Mouse (Mus musculus) heart, postnatal 10 days (tissue): ENCODE data around the gene Itgb5. TPM values are rescaled to one million over a fixed set of nuclear protein-coding genes. Genes with fewer than 3 reads are reported as not detected.

ENCODE experiments used
- DNase-seq, 2 experiments: peaks; one replicate each; pipeline ENCODE4 v3.0.0; 2021
- intact Hi-C: fragments of 180-260 bp; cut with DNase I; formaldehyde crosslinking; loops from one replicate; pipeline ENCODE4 v1.15.1; 2025
- total RNA-seq, 2 experiments: library from RNA; stranded (reverse); gene quantifications; 2 replicates each; pipeline ENCODE4 v1.2.3; 2021

Itgb5 gene
- total RNA-seq, 2 experiments from 2014 or later: 83.0 to 85.0 TPM

DNA sequence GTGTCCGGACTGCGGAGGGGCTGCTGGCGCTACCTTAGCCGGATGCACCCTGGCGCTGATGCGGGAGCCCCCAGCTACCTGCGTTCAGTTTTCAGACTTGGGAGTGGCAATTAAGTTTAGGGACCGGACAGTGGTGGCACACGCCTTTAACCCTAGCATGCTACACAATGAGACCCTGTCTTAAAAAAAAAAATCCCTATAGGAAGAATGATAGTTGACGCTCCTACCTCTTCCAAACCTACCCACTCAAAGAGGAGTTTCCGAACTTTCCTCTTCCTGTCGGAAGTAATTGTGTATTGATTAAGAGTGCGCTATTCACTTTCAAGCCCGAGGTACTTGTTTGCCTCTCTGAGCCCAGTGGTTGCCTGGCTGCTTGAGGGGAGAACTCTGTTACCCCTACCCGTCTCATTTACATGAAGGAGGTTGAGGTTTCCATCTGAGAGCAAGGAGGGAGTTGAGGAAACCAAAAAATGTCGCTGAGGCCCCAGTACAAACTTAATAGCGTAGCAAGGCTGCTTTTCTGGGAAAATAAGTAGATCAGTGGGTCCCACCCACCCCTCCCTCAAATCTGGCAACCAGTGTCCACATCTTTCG, 1.1 kb downstream of the Itgb5 start:
- intact Hi-C loops: no loop called here
- DNase-seq: peak in 1 of 2 experiments; percentile 20

DNA sequence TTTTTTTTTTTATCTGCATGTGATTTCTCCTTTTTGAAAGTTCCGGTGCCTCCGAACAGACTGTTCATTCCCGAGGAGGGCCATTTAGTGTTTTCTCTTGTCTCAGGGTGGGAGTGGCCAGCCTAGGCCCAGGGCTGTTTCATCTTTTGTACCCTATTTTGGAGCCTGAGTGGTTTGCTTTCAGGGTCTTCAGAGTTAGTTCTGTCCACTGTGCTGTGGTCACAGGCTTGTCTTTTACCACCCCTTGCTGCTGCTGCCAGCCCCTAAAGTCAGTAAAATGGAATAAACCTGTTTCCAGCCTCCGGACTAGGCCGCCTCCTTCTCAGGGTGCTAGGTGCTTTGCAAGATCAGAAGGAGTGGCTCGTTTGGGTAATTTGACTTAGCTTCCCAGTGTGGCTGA, 2.6 kb downstream of the Itgb5 start:
- intact Hi-C loops: loop anchor here (2.0 kb wide), 1 partner anchor 59 kb away; no protein-coding TSS in a partner anchor

DNA sequence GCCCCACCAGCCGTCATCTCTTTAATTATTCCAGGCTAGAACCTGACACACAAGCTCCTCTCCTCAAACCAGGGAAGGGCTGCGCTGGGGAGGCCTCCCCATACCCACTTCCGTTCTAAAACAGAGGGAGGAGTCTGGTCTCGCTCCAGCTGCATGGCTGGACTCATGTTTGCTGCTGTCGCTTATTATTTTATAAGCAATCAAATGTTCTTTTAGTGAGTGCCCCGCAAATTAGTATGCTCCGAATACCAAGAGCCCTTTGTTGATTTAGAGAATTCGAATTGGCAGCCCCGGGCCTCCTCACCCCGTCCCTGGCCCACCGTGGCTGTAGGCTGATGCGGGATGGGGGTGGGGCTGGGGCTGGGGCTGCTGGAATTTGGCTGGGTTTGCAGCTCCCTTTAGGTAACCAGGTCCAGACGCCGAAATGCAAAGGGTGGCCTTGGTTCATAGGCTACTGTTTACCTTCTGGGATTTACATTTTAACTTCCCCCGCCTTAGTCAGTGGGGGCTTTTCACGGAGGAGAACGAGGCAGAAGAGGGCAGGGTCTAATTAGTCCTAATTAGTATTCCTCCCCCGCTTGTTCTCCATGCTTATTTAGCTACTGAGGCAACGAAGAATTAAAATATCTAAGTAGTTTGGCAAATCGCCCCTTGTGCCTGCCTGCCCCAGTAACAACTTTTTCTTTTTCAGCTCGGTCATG, 3.4 kb downstream of the Itgb5 start:
- DNase-seq: peak; percentile 43 to 49
- intact Hi-C loops: loop anchor here (2.0 kb wide), 1 partner anchor 58 kb away; no protein-coding TSS in a partner anchor

More for the DNA sequence above, 2.6 kb downstream of the Itgb5 start:
- DNase-seq: no peak

DNA sequence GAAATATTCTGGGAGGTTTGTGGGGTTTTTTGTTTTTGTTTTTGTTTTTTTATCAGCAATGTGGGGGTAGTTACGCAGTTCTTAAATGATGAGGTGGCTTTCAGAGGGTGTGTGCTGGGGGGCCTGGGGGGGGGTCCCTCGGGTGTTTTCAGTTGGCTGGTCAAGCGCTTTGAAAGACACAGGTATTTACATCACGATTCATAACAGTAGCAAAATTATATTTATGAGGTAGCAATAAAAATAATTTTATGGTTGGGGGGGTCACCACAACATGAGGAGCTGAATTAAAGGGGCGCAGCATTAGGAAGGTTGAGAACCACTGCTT, 3.9 kb downstream of the Itgb5 start:
- intact Hi-C loops: loop anchor here (2.0 kb wide), 1 partner anchor 57 kb away; no protein-coding TSS in a partner anchor
- no peak for DNase-seq

DNA sequence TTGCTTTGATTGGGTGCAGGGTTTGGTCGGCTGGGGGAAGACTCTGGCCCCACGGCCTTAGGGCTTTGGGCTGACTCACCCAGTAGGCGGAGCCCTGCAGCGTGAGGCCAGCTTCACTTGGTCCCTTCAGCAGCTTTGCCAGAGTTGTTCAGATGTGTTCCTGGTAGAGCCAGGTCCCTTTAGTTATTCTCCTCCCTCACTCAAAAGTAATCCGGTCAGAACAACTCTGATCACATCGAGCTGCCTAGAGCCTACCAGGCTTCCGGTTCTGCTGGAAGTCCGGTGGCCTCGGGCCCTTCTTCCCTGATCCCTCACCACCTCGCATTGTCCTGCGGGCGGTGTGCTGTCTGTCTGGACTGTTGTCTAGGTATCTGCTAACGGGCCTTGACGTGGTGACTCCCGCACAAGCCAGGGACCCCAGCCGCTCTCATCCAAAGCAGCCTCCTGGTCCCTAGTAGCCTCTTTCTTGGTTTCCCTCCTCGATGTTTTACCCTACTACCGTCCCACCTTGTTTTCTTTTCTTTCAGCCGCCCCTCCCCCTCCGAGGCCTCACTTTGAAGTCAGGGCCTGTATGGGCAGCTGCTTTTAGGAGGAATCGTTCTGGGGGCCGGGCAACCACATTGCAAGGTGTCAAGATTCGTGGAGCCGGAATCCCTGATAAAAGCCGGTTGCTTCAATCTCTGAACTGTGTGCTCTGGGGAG, 4.5 kb downstream of the Itgb5 start:
- peak; percentile 70 to 74 for DNase-seq
- intact Hi-C loops: loop anchor here (2.0 kb wide), 1 partner anchor 57 kb away; no protein-coding TSS in a partner anchor

DNA sequence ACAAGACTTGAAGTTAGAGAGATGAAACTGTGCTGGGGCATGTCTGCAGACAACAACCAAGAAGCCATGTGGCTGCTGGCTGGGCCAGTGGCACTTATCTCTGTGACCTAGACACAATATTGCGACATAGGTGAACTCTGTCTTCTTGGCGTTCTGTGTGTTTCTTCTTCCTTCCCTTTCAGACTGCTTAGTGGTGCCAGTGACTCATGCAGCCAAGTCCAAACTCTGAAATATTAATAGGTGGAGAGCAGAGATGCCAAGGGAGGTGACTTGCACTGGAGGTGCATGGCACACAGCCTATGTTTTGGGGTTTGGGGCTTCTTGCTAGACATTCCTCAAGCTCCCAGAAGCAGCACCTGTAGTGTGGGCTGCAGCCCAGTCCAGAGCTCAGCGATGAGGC, 7.2 kb downstream of the Itgb5 start:
- DNase-seq: peak in 1 of 2 experiments; percentile 27
- intact Hi-C loops: no loop called here

DNA sequence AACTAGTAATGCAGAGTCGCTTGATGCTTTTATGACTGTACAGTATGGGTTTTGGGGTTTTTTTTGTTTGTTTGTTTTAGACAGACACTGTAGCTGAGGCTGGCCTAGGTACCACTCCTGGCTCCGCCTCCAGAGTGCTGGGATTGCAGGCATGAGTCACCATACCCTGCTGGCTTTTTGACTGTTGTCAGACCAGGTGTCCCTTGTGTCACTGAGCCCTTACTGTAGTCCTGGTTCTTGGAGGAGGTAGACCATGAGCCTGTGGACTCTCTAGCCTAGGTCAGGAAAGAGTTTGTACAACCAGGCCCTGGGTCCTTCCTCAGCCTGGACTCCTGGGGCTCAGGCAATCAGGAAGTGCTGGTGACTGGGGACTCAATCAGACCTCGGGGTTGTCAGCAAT, 7.7 kb downstream of the Itgb5 start:
- intact Hi-C loops: no loop called here
- no peak for DNase-seq

DNA sequence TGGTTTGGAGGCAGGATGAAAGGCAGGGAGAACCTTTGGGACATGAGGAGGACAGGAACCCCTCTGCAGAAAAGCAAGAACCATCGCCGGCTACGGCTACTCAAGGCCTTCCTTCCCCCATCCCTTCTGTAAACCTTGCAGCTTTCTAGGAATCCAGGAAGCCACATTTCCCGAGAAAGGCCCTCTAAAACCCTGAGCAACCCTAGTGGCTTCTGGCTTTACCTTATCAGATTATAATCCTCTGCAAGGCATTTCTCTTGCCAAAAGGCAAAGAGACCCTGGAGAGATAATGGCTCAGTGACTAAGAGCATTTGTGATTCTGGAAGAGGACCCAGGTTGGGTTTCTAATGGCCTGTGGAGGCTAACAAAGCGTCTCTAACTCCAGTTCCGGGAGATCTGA, 11.2 kb downstream of the Itgb5 start:
- intact Hi-C loops: no loop called here
- DNase-seq: no peak

DNA sequence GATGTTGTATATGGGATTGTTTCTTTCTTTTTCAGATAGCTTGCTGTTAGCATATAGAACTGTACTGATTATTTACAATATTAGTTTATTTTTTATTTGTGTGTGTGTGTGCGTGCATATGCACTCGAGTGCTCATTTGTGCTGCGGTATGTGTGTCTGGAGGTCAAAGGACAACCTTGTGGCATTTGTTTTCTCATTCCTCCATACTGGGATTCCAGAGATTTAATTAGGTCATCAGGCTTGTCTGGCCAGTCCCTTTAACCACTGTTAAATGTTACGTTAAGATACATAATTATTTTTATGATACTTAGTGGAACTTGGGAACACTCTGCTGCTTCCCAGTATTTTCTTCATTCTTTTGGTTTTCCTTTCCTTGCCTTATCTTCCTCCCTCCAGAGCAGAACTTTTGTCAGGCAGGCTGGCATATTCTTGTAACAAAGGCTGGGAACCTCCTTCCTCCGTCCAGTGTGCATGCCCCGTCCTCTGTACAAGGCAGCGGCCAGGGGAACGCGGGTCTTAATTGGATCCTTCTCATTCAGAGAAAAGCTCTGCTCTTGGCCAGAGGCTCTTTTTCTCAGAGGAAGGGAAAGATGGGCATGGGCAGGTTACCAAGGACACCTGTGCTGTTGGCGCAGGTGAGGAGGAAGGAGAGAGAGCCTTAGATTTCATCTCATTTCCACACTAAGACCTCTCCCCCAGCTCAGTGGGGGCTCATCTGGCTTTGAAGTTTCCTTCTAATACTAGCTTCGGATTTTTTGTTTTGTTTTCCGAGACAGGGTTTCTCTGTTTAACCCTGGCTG, 12.8 kb downstream of the Itgb5 start:
- intact Hi-C loops: no loop called here
- no peak for DNase-seq

DNA sequence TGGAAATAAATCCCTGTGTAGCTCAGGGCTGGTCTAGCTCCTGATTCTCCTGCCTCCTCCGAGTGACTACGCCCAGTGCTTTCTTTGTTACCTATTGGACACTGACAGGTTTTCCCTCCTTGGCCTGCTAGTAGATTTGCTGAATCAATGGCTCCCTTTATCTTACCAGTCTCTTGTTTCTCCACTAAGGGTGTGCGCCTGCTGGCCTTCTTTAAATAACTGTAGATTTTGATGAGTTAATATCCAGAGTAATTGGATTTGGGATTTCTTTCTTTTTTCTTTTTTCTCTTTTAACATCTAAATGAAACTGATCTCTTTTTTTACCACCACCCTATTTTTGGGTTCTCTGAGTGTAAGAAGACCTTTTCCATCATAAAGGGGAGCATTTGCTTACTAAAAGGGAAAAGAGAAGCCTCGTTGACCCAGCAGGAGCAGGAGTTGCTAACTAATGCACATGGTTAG, 14.7 kb downstream of the Itgb5 start:
- DNase-seq: no peak
- intact Hi-C loops: no loop called here

DNA sequence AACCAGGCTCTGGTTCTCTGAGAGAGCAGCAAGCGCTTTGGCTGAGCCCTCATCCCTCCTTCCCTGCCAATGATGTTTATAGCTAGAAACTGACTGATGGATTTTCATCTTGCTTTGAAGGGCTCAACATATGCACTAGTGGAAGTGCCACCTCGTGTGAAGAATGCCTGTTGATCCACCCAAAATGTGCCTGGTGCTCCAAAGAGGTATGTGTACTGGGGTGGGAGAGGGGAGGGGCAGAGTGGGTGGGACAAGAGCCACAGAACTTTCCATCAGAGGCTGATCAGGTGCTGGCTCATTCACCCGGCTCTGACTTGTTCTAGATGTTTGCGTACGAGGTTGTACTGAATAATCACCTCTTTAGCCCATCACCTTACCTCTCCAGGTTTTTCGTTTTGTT, 15.4 kb downstream of the Itgb5 start:
- intact Hi-C loops: no loop called here
- no peak for DNase-seq

DNA sequence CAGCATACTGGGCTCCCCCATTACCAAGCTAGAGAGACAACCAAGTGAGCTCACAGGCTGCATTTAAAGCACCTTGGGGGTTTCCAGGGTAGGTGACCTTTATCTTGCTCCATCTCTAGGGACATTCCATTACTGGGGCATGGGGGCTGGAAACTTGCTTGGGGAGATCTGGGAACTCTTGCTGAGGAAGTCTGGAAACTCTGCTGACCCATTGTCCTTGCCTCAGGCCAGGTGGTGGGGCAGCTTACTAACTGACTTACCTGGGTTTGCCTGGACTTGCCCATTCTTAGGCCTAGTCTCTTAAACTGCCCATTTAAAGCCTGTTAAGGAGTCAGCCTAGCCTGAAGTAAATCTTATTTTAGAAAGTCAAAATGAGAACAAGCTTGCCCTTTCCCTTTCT, 23.8 kb downstream of the Itgb5 start:
- intact Hi-C loops: no loop called here

DNA sequence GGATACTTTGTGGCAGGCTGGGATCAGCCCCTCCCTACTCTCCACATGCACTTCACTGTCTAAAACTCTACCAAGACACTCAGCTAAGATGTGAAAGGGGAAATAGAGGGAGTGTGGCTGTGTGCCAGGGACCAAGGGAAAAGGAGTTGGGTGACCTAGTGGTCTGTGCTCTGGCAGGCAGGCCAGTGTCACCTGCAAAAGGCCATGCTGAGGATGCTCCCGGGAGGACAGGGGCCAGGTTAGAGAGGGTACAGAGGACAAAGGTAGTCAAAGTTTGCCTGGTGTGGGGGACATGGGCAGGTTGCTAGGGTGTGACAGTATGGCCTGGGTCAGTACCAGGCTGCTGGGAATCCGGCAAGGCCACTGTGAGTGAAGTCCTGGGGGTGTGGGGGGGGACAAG, 29.3 kb downstream of the Itgb5 start:
- no peak for DNase-seq
- intact Hi-C loops: no loop called here

More for the DNA sequence above, 23.8 kb downstream of the Itgb5 start:
- no peak for DNase-seq

DNA sequence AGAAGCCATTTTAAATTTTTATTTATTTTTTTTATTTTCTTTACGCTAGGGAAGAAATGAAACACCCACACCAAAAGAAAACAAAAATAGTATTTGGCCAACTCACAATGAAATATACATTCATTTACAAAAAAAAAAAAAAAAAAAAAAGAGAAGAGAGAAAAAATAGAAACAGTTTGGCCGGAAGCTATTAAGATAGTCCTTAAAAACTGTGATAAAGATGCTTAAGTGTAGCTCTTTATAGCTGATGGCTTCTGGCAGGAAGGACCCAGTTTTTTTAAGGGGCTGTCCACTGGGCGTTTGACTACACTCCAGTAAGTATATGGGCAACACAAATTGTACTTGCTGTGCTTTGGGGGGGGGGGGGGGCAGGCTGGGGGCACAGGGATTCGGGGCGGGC, 29.9 kb downstream of the Itgb5 start:
- DNase-seq: no peak
- intact Hi-C loops: no loop called here

DNA sequence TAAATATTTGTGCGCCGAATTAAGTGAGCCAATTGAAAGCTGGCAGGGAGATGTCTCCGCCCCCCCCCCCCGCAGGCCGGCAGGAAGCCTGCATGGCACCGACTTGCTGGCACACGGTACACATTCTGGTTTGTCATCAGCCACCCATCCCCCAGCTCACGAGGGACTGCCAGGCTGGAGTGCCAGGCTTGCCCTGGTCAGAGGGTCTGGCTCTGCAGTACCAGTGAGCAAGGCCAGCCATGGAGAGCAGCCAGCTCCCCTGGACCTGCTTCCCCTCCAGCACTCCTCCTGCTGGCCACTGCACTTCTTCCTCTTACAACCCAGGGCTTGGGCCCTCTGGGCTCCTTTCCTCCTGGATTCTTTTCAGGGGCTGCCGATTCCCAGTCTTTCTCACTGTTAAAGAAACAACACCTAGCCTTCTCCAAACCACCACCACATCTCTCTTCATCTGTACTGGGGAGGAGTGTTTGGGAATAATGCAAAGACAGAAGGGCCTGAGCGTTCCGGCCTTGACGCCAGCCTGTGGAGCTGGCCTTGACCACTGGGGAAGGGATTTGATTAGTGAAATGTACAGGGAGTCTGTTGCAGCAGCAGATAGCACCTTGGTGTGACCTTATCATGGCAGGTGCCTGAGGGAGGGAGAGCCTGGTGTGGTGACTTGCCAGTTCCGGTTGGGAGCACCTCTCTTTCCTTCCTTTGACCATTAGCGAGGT, 30.7 kb downstream of the Itgb5 start:
- DNase-seq: peak; percentile 91 to 92
- intact Hi-C loops: no loop called here

DNA sequence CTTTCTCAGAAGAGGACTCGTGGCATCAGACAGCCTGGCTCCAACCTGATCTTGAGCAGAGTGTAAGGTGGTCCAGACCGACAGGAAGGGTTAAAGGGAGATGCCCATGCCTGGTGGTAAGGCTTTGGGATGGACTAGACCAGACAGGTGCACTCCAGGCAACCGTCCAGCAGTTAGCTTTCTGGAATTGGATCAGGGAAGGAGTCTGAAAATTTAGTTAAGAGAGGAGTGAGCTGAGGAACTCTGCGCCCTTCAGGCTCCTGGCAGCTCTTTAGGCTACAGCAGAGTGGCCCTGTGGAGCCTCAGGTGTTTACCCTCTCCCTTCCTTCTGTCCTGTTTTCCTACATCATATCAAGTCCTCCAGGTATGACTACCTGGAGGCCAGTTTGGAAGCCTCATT, 32.9 kb downstream of the Itgb5 start:
- no peak for DNase-seq
- intact Hi-C loops: no loop called here

DNA sequence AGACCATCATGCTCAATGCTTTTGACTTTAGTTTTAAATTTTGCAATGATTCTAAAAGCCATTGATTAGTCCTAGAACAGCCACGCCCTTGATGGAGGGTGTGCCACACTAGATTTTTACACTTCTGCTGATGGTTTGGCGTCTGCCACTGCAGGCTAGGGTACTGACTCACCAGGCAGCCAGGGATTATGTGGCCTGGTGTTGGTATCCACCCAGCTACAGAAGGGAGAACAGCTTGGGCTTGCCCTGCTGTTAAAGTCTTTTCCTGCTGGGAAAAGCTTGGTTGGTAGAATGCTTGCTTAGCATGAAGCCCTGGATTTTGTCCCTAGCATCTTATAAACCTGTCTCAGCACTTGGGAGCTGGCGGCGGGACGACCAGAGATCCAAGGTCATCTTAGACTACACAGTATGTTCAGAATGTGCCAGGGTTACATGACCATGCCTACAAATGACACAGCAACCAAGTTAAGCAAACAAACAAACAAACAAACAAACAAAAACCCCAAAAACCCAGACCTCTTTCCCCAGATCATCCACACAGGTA, 33.8 kb downstream of the Itgb5 start:
- DNase-seq: no peak
- intact Hi-C loops: no loop called here

DNA sequence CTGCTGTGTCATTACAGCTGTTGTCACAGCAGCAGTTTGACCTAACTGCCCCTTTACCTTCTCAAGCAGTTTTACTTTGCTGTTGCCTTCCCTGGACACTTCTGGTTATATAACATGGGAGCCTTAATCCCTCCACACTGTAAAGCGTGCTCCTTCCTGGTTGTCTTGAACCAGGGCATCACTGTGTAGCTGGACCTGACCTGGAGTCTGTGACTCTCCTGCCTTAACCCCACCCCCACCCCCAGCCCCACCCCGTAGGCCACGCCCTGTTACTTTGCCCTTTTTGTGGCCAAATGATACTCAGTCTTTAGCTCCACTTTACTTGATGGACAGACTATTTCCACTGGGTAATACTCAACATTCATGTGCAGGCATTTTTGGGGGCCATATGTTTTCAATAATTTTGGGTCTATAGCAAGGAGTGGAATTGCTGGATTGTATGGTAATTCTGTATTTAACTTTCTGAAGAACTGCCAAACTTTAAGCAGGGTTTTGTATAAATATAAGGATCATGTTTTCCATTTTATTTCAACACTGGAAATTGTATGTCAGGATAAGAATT, 40.8 kb downstream of the Itgb5 start:
- DNase-seq: no peak
- intact Hi-C loops: no loop called here

DNA sequence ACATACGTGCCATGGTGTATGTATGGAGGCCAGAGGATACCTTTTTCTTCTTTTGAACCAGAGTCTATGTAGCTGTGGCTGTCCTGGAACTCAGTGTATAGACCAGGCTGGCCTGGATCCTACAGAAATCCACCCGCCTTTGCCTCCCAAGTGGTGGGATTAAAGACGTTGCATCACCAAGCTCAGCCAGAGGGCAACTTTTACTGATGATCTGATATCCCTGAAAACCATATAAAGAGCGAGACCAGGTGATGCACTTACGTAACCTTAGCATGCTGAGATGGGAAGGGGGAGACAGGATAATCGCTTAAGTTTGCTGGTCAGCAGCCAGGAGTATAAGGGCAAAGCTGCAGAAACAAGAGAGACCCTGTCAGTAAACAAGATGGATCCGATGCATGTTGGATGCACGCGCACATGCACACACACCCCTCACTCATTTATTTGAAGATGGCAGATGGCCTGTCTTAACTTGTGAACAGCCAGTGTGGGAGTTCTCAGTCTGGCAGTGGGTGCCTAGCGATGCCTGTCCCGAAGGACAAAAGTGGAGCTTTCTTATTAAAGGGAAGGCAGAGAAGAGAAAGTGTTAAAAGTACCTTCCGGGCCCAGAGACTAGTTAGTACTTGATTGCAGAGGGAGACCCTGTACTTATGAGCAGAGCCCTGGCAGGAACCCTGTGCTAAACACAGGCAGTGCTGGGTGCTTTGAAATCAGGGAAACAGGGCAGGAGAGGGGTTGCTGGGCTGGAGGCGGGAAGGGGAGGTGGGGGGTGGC, 41.7 kb downstream of the Itgb5 start:
- intact Hi-C loops: no loop called here
- no peak for DNase-seq
